Mouse (Mus musculus): ENCODE results near the gene Nusap1.
A peak's percentile ranks its signal among the peaks of the same experiment; 100 is the strongest.
"Not testable (repeated sequence)": the region's sequence is repeated elsewhere in the genome, so short reads cannot be mapped to it uniquely, and the experiment has no call there.

The Nusap1 gene

DNA sequence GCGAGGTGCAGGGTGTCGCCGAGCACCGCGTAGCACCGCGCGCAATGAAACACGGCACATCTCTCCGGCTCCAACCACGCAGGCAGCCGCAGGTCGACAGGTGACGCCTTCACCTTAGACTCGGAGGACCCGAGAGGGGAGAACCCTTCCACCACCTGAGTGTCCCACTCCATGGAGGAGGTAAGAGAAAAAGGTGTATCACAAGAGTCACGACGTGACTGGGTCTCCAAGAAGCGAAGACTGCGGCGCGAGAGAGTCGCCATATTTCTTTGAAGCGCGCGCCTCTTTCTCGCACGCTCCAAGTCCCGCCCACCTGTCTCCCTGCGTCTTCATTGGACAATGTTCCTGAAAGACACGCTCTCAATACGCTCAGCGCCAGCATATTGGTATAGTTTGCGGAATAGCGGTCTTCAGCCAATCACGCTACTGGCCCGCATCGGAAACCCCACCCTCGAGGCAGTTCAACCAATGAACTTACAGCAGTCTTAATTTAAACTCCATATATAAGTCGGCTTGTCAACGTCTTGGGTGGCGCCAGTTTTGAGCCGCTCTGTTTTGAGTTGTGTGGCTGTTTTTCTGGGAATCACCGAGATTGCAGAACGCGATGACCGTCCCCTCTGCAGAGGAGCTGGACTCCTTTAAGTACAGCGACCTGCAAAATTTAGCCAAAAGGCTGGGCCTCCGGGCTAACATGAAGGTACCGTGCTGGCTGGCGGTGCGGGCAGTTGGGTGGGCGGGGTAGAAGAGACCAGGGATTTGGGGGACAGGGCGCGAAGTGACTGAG, at the start of gene Nusap1, which contains the start of gene Oip5:
TSS of gene Nusap1 (plus strand) at position 100 of the 784 bp plus-strand sequence.
TSS of gene Oip5 (minus strand) at position 271 of the 784 bp plus-strand sequence.
- DNase-seq (ENCODE audit: low spot score in 2 of 2): peak; percentile 87 to 97

DNA sequence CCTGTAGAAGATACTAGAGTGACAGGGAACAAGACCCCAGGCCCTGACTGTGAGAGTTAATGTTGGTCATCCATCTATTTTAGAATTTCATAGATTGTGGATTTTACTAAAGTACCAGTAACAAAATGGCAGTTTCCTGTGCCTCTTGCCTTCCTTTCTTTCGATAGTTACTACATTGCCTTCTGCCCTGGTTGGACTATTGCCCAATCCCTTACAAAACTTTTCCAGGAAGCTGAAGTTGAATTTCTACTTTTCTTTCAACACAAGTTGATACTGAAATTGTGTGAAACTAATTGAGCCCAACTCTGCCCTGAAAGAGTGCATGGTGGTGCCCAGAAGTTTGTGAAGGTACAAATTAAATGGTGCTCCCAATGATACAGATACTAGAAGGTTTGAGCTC, 45.6 kb upstream of the Nusap1 start:
- DNase-seq (ENCODE audit: low spot score in 2 of 2): no peak

DNA sequence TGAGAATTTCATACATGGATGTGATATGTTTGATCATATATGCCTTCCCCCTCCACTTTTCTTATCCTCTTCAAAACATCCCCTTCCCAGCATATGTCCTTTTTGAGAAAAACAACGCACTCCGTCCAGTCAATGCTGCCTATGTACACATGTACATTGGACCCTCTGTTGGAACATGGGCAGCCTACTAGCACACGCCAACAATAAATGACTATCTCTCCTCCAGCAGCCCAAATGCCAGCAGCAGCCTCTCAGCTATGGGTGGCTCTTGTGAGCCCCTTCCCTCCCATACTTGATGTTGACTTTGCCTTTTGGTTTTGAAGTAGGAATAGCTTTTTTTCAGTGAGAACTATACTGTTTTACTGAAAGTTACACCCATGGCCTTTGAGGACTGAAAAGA, 36.5 kb upstream of the Nusap1 start:
- no peak for DNase-seq (ENCODE audit: low spot score in 2 of 2)

DNA sequence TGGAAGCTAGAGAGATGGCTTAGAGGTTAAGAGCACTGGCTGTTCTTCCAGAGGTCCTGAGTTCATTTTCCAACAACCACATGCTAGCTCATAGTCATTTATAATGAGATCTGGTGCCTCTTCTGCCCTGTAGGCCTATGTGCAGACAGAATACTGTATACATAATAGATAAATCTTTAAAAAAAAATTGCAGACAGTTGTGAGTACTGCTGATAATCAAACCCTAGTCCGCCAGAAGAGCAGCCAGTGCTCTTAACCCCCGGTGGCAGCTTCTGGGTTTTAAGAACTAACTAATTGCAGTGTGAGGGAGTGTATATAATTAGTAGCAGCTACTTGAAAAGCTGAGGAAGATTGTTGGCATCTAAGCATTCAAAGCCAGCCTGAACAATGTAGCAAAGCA, 34.7 kb upstream of the Nusap1 start:
- DNase-seq (ENCODE audit: low spot score in 2 of 2): no peak

DNA sequence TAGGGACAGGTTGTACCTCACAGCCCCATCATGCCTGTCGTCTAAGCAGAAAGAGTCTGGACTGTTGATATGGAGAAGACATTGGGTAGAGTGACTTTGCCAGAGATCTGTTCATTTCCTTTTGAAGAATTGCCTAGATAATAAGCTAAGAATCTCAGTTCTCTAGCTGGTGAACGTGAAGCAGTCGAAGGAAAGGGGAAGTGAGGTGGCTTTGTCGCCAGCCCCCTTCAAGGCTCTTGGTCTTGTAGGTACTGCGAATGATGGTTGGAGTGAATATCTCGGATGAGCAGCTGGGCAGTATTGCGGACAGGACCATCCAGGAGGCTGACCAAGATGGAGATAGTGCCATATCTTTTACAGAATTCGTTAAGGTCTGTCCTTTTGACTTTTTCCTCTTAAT, 33.8 kb upstream of the Nusap1 start:
- DNase-seq (ENCODE audit: low spot score in 2 of 2): no peak

DNA sequence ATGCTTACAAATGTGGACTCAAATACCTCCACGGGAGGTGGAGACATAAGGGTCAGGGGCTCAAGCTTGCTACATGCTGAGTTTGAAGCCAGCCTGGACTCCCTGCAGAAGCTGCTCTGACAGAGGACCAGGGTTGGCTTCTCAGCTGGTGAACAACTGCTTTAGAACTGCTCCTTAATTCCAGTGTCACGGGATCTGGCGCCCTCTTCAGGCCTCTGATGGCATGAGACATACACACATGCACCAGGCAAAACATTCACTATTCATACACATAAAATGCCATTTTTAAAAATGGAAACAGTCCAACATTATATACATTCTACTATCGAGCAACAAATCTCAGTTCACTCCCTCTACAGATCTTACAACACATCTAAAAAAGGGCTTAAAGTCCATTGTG, 30.7 kb upstream of the Nusap1 start:
- DNase-seq (ENCODE audit: low spot score in 2 of 2): peak; percentile 19 to 29

DNA sequence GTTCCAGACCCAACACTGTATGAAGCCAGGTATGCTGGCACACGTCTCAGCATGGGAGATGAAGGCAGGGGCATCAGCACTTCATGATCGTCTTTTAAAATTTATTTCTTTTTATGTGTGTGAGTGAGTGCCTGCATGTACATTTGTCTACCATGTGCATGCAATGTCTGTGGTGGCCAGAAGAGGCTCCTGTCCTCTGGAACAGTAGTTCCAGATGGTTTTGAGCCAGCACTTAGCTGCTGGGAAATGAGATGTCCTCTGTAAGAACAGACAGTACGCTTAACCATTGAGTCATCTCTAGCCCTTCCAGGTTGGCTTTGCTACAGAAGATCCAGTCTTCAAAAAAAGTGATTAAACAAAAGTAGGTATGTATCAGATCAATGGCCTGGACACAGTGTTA, 26.9 kb upstream of the Nusap1 start:
- no peak for DNase-seq (ENCODE audit: low spot score in 2 of 2)

DNA sequence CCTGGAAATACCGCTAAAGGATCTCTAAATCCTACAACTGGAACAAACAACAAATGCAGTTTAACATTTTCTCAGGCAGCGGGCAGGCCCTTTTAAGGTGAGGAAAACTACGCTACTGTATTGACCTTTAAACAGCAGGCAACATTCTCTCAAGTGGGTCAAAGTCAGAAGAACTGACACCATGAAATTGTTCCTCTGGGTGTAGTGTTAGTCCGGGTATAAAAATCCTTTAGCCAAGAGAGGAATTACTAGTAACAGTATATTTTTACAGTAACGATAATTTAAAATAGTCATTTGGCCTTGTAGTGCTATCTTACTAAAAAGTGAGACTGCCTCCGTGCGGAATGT, 24.4 kb upstream of the Nusap1 start:
- DNase-seq (ENCODE audit: low spot score in 2 of 2): no peak

DNA sequence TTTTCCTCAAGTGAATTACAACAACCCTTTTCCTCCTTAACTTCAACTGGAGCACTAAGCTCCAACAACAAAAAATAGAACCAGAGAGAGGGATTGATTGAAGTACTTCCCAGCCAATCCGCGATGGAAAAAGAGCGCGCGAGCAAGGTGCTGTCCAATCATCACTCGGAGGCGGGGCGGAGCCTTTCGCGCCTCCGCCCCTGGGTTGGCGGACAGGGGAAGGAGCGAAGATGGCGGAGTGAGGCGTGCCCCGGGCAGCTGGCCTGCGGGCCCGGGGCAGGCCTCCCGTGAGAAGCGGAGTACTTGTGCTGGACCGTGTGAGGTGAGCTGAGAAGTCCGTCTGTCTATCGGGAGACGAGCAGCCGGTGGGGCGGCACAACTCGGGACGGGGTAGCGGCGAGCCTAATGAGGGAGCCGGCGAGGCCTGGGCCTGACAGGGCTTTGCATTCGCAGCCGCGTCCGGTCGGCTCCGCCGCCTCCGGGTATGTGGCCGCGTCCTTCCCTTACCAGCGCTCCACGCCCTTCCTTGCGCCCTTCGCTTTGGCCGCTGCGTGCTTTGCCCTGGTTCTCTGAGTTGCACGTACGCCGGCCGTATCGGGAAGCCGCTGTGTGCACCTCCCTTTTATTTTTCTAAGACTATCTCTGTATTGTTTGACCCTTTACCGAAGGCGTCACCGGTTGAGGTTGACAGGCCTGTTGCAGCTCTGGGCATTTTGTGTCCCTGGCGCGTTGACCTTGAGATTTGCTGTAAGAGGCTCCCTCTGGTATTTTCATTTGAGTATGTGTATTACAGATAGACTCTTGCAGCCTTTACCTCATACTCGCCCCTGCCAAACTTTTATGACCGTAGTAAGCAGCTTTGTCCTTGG, 23.8 kb upstream of the Nusap1 start:
- DNase-seq (ENCODE audit: low spot score in 2 of 2): peak; percentile 95 to 98

DNA sequence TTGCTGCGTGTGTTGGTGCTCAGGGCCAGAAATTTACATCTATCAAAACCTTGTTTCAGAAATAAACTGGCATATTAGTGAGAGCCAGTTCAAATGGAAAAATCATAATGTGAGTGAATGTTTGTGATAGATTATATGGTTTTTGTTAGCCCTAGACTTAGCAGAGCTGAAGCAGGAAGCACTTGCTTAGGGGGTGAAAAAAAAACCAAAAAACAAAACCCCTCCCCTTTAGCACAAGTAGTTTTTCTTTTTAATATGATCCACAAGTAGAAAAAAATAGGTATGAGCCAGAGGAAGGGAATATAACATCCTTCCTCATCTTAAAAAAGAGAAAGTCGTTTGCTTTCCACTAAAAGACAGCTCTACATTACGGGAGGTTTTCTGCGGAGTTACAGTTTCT, 22.8 kb upstream of the Nusap1 start:
- no peak for DNase-seq (ENCODE audit: low spot score in 2 of 2)

DNA sequence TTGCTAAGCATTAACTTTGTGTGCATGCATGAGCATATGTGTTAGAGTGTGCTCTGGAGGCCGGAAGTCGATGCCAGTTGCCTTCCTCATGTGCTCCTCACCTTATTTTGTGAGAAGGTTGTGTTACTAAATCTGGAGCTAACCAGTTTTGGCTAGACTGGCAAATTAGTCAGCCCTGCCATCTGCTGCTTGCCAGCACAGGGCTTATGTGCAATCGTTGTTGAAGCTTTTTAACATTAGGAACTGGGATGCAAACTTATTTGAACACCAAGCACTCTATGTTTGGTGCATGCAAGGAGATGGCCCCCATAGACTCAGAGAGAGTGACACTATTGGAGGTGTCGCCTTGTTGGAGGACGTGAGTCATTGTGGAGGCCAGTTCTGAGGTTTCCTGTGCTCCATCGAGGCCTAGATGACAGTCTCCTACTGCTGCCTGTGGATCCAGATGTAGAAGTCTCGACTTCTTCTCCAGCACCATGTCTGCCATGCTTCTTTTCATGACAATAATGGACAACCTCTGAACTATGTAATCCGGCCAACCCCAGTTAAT, 21.2 kb upstream of the Nusap1 start:
- peak; percentile 22 to 55 for DNase-seq (ENCODE audit: low spot score in 2 of 2)

DNA sequence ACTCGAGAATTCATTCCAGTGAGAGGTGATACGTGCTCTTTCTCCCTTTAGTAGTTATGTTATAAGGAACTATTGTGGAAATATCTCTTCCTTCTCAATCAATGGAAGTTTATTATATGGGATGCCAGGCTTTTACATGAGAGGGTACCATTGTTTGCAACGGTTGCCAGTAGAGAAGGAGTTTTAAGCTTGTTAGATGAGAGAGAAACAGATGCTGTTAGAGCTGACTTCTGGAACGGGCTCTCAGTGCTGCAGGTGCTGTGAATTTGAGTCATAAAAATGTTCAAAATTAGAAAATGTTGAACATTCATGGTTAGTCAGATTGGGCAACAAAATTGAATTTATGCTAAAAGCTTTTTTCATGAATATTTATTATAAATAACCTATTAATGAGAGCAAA, 17.1 kb upstream of the Nusap1 start:
- peak in 1 of 2 experiments; percentile 35 for DNase-seq (ENCODE audit: low spot score in 2 of 2)

DNA sequence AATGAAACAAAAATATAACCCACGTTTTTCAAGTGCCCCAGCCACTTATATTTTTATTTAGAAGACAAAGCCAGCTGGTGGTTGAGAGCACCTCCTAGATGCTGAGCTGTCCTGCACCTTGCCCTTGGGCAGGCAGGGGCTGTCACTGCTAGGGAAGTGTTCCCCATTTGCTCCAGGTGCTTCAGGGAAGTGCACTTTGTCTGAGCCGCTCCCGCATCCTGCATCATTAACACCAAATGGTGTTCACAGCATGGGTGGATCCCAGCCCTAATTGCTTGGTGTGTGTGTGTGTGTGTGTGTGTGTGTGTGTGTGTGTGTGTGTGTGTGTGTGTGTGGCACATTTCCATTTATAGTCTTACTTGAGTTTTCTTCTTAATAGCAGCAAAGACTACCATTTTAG, 16.5 kb upstream of the Nusap1 start:
- not testable (repeated sequence) for DNase-seq (ENCODE audit: low spot score in 2 of 2)

DNA sequence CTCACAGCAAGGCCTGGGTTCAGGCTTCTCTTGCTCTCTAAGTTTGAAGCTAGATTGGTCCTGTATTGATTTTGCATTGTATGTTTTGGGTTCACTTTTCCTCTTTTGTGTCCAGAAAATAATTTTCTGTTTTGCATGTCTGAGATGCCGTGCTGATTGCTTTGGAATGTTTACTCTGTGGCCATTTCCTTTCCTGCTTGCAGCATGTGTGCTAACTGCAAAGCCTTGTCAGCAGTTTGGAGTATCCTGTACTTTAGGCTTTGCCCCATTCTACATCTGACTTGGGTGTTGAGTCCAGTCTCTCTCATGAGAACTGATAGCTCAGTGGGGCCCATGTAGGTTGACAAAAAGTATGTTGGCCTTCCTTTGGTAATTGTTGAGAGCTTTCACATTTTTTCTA, 15.6 kb upstream of the Nusap1 start:
- no peak for DNase-seq (ENCODE audit: low spot score in 2 of 2)

DNA sequence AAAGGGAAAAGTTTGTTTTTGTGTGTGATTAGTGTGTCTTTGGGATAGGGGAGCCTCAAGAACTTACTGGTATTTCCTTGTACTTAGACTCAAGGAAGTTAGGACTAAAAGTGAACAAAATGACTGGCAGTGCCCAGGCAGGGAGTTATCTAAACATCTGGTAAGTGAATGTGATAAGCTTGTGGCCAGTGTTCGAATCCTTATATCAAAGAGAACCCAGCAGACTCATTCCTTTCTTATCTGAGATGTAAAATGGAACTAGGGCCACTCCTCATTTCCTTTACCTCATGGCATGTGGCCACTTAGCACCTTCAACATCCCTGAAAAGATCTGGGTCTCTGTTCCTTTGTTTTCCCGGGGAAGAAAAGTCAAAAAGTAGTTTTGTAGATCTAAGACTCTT, 14.2 kb upstream of the Nusap1 start:
- no peak for DNase-seq (ENCODE audit: low spot score in 2 of 2)

DNA sequence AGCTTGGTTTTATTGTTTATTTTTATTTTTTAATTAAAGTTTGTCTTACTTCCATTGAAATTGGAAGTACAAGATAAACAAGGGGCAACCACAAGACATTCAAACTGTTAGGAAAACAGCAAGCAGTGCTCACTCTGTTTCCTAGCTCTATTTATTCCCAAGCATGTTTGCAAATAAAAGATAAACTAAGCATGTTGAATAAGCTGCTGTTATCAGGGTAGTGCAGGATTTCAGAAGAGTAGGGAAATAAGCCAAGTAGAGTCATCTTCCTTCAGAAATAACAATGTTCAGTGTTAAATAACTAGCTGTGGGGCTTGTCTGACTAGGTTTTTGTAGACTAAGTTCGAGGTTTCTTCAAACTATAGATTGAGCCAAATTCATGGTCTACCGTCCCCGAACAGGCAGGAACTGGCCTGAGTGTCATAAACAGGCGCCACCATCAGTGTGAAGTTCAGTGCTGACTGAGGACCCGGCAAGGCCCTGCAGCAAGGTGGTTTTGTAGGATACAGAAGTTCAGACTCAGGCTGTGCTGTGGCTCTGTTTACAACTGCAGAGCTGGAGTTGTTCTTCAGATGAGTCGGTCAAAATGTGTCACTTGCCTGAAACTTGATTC, 12.6 kb upstream of the Nusap1 start:
- no peak for DNase-seq (ENCODE audit: low spot score in 2 of 2)

DNA sequence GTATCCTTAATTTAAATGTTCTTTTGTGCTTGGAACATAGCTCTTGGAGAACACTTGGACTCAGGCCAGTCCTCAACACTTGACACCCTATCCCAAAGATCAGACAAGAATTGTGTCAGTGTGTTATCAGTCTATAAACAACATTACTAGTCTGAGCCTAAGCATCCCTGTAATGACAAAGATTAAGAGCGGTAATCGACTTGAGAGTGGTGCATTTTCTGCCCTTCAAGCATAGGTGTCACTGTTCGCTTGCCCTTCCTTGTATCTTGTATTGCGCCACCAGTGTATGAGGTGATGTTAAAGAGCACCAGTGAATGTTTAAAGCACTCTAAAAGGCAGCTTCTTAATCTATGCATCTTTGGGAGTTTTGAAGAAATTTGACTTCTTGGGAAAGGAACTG, 11.1 kb upstream of the Nusap1 start:
- DNase-seq (ENCODE audit: low spot score in 2 of 2): no peak

DNA sequence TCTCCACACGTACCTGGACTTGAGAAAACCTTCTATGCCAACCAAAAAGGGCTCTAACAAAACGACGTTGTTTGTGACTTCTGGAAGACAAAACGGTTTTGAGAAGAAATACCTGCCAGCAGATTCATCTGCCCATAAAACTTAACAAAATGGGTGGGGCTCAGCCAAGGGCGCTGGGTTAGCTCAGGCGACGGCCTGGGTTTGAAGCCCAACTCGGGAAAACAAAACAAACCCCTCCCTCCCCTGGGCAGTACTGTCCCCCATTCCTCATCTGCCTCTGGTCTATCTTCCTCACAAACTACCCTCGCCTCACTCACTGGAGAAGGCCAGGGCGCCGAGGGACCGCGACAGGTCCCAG, 278 bp upstream of the Nusap1 start:
- no peak for DNase-seq (ENCODE audit: low spot score in 2 of 2)

DNA sequence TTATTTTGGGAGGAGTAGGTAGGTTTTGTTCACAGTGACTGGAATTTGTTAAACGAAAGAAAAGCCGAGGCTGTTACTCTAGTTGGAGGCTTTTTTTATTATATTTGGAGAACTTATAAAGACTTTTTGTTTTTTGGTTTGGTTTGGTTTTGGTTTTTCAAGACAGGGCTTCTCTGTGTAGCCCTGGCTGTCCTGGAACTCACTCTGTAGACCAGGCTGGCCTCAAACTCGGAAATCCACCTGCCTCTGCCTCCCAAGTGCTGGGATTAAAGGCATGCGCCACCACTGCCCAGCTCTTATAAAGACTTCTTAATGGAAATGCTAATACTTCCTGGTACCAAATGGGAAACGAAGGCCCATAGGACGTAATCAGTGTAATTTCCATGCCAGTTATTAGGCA, 904 bp downstream of the Nusap1 start:
- DNase-seq (ENCODE audit: low spot score in 2 of 2): not testable (repeated sequence)

DNA sequence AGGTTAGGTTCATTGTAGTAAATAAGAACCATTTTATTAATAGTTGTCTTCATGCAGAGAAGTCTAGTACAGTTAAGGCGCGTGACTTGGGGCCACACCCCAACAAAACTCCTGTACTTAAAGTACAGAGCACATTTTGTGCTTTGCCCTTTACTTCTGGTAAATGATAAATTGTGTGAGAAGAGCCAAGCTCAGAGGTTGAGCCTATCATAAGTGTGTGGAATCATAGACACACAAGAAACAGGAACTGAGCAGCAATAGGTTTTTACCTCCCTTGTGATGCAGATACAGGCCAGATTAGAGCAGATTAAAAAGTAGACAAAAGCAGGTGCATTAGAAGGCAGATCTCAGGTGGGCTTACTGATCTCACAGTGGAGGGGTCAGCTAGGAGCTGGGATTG, 3.2 kb downstream of the Nusap1 start:
- no peak for DNase-seq (ENCODE audit: low spot score in 2 of 2)

DNA sequence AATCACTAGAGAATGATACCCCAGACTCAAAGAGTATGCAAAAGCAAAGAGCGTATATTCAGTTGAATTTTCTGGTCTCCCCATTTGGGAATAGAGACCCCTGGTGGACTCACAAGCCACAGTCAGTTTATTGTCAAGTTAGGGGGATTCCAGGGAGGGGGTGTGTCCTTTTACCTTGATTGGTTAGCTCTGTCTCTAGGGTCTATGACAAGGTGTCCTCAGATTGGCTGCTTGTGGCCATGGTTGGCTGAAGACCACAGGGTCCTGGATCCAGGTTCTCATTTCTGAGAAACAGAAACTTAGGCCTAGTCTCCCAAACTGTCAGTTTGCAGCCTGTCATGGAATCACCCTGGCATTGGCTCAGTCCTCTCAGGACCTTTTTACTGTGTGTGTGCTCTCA, 18.7 kb downstream of the Nusap1 start:
- no peak for DNase-seq (ENCODE audit: low spot score in 2 of 2)

DNA sequence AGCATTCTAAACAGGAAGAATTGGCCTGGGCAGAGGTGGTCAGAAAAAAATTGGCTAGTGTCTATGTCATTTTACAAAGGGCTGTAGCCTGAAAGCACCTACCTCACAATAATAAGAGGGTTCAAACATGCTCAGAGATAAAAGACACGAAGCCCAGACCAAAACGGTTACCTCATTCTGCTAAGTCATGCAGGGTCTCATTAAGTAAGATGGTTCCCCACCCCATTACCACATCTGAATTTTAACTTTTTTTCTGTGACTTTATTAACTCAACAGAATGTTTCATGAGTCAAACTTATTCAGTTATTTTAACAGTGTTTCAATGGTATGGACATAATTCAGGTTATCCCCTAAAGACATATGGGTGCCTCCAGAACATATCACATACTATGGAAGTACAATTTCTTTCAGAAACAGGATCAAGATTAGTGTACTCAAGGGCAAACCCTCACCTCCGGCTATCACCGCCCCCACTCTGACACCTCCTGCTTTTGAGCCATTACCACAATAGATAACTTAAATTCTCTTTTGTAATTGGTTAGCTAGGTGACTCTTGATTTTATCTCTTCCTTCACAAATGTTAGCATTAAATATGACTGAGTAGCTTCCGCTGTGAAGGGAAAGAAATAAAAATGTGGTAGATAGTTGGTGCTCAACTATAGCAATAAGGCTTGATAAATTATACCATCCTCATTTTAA, 23.3 kb downstream of the Nusap1 start:
- DNase-seq (ENCODE audit: low spot score in 2 of 2): no peak
